Mouse (Mus musculus) neural tube, embryonic 11.5 days (tissue): Measurements from ENCODE around the gene Polr1c. TPM values are rescaled to one million over a fixed set of nuclear protein-coding genes. Genes with fewer than 3 reads are reported as not detected.

ENCODE experiments used
- ATAC-seq: fragments of 200-750 bp; cut with Nextera tagmentation; 2 replicates; pipeline ENCODE4 v1.8.0; 2017; ENCODE audit warnings: moderate number of reproducible peaks, mild to moderate bottlenecking, moderate TSS enrichment, moderate library complexity; ENCODE audit not compliant: insufficient read depth, low FRiP score, low TSS enrichment
- DNase-seq: peaks from one replicate; pipeline ENCODE4 v3.0.0-alpha.2; 2015; ENCODE audit warnings: low spot score
- H3K27ac ChIP-seq: fragments of 300-500 bp; sonication (generic); 2 replicates; pipeline ENCODE4 v1.5.1; 2014; ENCODE audit warnings: low read depth, mild to moderate bottlenecking, low read length
- H3K27me3 ChIP-seq: fragments of 300-500 bp; sonication (generic); 2 replicates; pipeline ENCODE4 v1.6.1; 2014; ENCODE audit warnings: mild to moderate bottlenecking, low read length, mixed read lengths; ENCODE audit not compliant: control insufficient read depth, insufficient read depth
- H3K36me3 ChIP-seq: fragments of 300-500 bp; sonication (generic); 2 replicates; pipeline ENCODE4 v1.6.1; 2014; ENCODE audit warnings: mild to moderate bottlenecking, low read length, moderate library complexity, mixed read lengths; ENCODE audit not compliant: control insufficient read depth, insufficient read depth
- H3K4me1 ChIP-seq: fragments of 300-500 bp; sonication (generic); 2 replicates; pipeline ENCODE4 v1.6.1; 2014; ENCODE audit warnings: low read length, mixed read lengths; ENCODE audit not compliant: control insufficient read depth, insufficient read depth
- H3K4me2 ChIP-seq: fragments of 300-500 bp; sonication (generic); 2 replicates; pipeline ENCODE4 v1.6.1; 2014; ENCODE audit warnings: low read depth, mild to moderate bottlenecking, moderate library complexity
- H3K4me3 ChIP-seq: fragments of 300-500 bp; sonication (generic); 2 replicates; pipeline ENCODE4 v1.5.1; 2014; ENCODE audit warnings: low read depth, low read length
- H3K9ac ChIP-seq: fragments of 300-500 bp; sonication (generic); 2 replicates; pipeline ENCODE4 v1.6.1; 2014; ENCODE audit warnings: mild to moderate bottlenecking, low read length
- H3K9me3 ChIP-seq: fragments of 300-500 bp; sonication (generic); 2 replicates; pipeline ENCODE4 v1.6.1; 2016; ENCODE audit warnings: low read length; ENCODE audit not compliant: control insufficient read depth
- WGBS: fragments of 180-500 bp; shearing (Covaris S2); extraction: QIAGEN DNeasy Blood & Tissue Kit; methylation state at CpG from one replicate; pipeline ENCODE4 v1.1.7; 2014; 5-methylcytosine and 5-hydroxymethylcytosine counted together
- polyA plus RNA-seq: library from polyadenylated mRNA; unstranded; fragments of >200 nt; fragmentation: Nextera tagmentation; extraction: Ambion mirVana; gene quantifications from 2 replicates; pipeline ENCODE4 v1.2.1, GENCODE M21; 2014

Polr1c gene
- polyA plus RNA-seq, 1 experiment from 2014 or later = 105 TPM

DNA sequence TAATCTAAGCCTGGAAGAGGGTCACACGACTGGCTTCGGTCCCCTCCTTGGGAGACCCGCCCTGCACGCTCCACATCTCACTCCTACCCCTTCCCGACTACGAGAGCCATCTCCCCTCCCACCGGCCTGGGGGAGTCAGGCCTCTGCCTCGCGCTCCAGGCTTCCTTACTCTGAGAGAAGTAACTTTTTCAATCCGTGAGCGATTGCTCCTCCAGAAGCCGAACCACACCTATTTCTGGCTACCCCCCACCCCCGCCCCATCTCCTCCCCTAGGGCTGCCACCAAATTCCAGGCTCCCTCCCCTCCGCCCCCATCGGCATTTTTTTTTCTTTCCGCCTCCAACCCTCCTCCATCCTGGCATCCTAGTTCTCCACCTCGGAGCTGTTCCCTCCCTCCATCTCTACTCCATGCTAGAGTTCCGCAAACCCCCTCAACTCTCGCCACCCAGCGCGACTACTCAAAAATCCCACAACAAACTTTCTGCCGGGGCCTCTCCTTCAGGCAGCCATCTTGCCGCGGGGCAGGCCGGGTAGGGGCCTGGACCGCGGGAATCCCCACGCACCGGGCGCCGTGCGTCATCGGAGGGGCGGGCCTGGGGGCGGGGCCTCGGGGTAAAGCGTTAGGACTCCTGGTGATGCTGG, 34.7 kb upstream of the Polr1c start, which contains the start of gene Tjap1:
Gene Tjap1 (minus strand): TSS at position 544 of the 641 bp plus-strand sequence.
- Histone ChIP-seq H3K9me3 (no peaks in the 10 kb centered on the region), H3K4me3 (peak within 1 kb of the TSS; percentile 76), H3K27ac (peak within 1 kb of the TSS; percentile 58; the same call in 1 of the 2 replicates), H3K4me1 (peaks cover 10% of the 10 kb centered on the region), H3K9ac (peak within 1 kb of the TSS; percentile 73), H3K4me2 (peak within 1 kb of the TSS; percentile 91), H3K36me3 (no peaks in the 10 kb centered on the region), H3K27me3 (no peaks in the 10 kb centered on the region)
- under 1% methylated on average over 37 of the region's 37 CpGs for WGBS
- DNase-seq = peak; percentile 94
- peak; percentile 92 for ATAC-seq

DNA sequence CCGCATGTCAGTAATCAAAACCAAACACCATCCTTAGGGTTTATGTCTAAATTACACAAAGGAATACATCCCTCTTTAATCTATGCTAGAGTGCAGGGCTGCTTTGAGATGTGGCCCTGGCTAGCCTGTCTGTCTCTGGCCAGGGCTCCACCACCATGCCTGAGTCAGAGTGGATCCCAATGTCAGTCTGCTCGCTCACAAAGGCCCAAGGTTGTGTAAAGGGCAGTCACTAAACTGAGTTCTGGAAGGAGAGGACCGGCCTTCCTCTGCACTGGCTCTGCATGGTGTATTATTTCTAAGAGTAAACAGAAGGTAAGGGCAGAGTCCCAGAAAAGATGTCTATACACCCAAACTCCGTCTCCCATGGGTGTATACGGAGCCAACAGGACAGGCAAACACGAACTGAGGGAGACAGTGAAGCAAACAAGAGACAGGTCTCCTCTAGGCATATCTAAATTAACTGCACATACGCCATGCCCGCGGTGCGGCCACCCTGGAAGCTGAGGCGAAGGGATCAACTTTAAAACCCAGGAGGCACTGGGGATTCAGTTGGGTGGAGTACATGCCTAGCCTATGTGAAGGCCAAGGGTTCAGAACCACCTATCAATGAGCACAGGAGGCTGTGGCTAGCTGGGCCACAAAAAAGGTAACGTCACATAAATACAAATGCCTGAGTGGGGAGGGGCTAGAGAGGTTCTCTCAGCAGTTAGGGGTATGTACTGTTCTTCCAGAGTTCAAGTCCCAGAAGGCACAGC, 30.3 kb upstream of the Polr1c start:
- Histone ChIP-seq H3K4me2 (no peak overlapping the region), H3K4me1 (peaks cover 10% of the 10 kb centered on the region), H3K36me3 (0 out of 2 replicates have a peak, but pooled peaks cover 2% of the 10 kb centered on the region), H3K27me3 (no peaks in the 10 kb centered on the region), H3K9me3 (no peaks in the 10 kb centered on the region), H3K9ac (no peak overlapping the region), H3K27ac (no peak overlapping the region), H3K4me3 (no peak overlapping the region)
- DNase-seq (no peak), ATAC-seq (no peak)
- 85% methylated on average over 12 of the region's 12 CpGs for WGBS

DNA sequence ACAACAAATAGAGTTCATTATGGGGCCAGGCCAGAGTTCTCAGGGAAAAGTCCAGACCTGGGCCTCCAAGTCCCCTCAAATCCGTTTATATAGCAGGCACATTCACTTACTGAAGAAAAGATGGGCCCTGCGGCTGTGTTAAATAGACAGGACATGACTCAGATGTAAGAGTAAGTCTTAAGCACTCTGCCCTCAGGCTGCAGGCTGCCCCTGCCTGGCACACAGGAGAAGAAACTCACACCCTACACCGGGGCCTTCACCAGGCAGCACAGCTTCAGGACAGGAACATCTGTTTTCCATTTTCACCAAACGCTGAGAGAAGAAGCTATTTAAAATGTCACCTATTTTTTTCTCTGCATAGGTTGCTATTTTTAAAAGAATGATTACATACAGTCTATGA, 29.7 kb upstream of the Polr1c start:
- no peak overlapping the region for H3K27ac ChIP-seq
- H3K9ac ChIP-seq = no peak overlapping the region
- H3K4me2 ChIP-seq = no peak overlapping the region
- H3K27me3 ChIP-seq = no peaks in the 10 kb centered on the region
- DNase-seq = peak; percentile 7
- H3K9me3 ChIP-seq = no peaks in the 10 kb centered on the region
- 61% methylated on average over 4 of the region's 4 CpGs for WGBS
- peaks cover 10% of the 10 kb centered on the region for H3K4me1 ChIP-seq
- no peak for ATAC-seq
- no peak overlapping the region for H3K4me3 ChIP-seq
- 0 out of 2 replicates have a peak, but pooled peaks cover 2% of the 10 kb centered on the region for H3K36me3 ChIP-seq

DNA sequence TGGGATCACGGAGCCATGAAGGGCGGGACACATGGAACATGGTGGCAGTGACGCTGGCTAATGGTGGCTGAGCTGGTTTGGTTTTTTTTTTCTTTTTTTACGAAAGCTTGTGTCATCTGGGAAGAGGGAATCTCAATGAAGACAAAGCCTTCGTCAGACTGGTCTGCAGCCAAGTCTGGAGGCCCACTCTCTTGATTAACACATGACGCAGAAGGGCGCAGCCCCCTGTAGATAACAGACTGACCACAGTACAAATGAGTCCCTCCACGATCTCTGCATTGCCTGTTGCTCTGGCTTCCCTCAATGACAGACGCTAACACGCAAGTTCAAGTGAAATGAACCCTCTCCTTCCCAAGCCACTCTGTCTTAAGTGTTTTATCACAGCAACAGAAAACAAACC, 27.7 kb upstream of the Polr1c start:
- ATAC-seq = no peak
- 92% methylated on average over 10 of the region's 10 CpGs for WGBS
- peaks cover 8% of the 10 kb centered on the region for H3K36me3 ChIP-seq

DNA sequence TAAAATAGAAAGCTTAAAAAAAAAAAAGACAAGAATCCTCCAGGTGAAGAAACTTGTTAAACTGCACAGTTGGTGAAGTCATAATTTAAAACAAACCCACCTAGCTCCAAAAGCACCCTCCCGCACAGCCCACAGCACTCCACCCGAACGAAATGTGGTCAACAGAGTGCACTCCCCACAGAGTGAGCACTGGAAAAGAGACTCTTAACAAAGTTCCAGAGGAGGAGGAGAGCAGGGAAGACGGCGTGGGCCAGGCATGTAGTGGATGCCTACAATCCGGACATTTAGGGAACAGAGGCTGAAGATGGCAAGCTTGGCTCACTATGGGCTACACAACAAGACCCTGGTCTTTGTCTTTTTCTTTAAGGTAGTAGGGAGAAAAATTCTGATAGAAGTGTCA, 27.2 kb upstream of the Polr1c start:
- no peak for ATAC-seq
- Histone ChIP-seq H3K4me2 (no peak overlapping the region), H3K4me3 (no peak overlapping the region), H3K9ac (no peak overlapping the region), H3K27me3 (no peaks in the 10 kb centered on the region), H3K9me3 (no peaks in the 10 kb centered on the region), H3K4me1 (no peaks in the 10 kb centered on the region), H3K27ac (no peak overlapping the region), H3K36me3 (peaks cover 11% of the 10 kb centered on the region)
- no peak for DNase-seq
- 89% methylated on average over 6 of the region's 6 CpGs for WGBS

More for the DNA sequence above, 27.7 kb upstream of the Polr1c start:
- no peaks in the 10 kb centered on the region for H3K4me1 ChIP-seq
- H3K4me3 ChIP-seq = no peak overlapping the region
- no peak for DNase-seq
- H3K4me2 ChIP-seq = no peak overlapping the region
- H3K9ac ChIP-seq = no peak overlapping the region
- no peaks in the 10 kb centered on the region for H3K27me3 ChIP-seq
- H3K27ac ChIP-seq = no peak overlapping the region
- no peaks in the 10 kb centered on the region for H3K9me3 ChIP-seq

DNA sequence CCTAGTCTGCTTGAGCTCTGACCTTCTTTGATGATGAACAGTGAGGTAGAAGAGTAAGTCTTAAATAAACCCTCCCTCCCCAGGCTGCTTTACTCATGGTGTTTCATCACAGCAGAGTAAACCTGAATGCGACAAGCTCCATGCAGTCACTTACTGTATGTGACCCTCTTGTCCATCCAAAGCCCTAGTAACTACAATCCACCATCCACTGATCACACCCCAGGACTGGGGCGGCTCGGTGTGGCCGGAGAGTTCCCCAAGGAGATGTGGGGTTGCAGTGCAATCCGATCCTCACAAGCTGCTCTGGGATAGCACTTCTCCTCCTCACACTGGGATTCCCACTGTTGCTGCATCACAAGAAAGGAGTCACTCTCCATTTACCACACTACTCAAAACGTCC, 26.6 kb upstream of the Polr1c start:
- Histone ChIP-seq H3K36me3 (peaks cover 11% of the 10 kb centered on the region), H3K27ac (no peak overlapping the region), H3K27me3 (no peaks in the 10 kb centered on the region), H3K4me1 (no peaks in the 10 kb centered on the region), H3K4me3 (no peak overlapping the region), H3K9me3 (no peaks in the 10 kb centered on the region), H3K9ac (no peak overlapping the region), H3K4me2 (no peak overlapping the region)
- WGBS = 68% methylated on average over 6 of the region's 6 CpGs
- no peak for ATAC-seq
- peak; percentile 4 for DNase-seq

DNA sequence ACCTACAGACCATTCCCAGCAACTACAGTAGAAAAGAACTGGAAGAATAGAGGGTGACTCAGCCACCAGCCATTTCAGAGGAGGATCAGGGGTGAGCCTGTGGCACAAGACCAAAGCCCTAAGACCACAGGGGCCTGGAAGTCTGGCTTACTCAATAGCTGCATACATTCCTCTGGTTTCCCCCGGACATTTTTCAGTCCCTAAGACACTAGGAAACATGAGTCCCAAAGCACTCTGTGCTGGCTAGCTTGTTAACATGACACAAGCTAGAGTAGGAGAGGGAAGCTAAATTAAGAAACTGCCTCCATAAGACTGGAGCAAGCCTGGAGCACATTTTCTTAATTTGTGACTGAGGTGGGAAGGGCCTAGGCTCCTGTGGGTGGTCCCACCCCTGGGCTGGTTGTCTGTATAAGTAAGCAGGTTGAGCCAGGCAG, 26.0 kb upstream of the Polr1c start:
- H3K9me3 ChIP-seq = no peaks in the 10 kb centered on the region
- H3K4me2 ChIP-seq = no peak overlapping the region
- ATAC-seq (no peak), DNase-seq (peak; percentile 5)
- H3K4me3 ChIP-seq = no peak overlapping the region
- no peak overlapping the region for H3K27ac ChIP-seq
- H3K9ac ChIP-seq = no peak overlapping the region
- no peaks in the 10 kb centered on the region for H3K4me1 ChIP-seq
- 74% methylated on average over 1 of the region's 1 CpGs for WGBS
- H3K36me3 ChIP-seq = peaks cover 14% of the 10 kb centered on the region
- no peaks in the 10 kb centered on the region for H3K27me3 ChIP-seq

DNA sequence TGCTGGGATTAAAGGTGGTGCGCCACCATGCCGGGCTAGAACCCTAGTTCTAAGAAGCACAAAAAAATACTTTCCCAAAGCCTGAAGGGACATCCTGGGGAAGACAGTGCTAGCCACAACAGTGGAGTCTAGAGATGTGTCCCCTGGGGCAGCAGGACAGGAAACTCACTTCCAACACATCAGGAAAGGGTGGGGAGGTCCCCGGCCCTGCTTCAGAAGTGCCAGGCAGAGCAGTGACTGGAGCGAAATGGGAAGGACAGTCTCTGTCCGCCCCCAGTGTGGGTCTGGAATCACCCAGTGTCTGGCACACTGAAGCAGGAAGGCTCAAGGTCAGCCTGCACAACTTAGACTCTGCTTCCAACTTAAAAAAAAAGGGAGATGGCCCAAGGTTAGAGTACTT, 24.8 kb upstream of the Polr1c start:
- Histone ChIP-seq H3K4me2 (no peak overlapping the region), H3K36me3 (peaks cover 14% of the 10 kb centered on the region), H3K4me1 (no peaks in the 10 kb centered on the region), H3K9me3 (no peaks in the 10 kb centered on the region), H3K4me3 (no peak overlapping the region), H3K27ac (no peak overlapping the region), H3K9ac (no peak overlapping the region), H3K27me3 (no peaks in the 10 kb centered on the region)
- DNase-seq (peak; percentile 9), ATAC-seq (no peak)
- 87% methylated on average over 5 of the region's 5 CpGs for WGBS

DNA sequence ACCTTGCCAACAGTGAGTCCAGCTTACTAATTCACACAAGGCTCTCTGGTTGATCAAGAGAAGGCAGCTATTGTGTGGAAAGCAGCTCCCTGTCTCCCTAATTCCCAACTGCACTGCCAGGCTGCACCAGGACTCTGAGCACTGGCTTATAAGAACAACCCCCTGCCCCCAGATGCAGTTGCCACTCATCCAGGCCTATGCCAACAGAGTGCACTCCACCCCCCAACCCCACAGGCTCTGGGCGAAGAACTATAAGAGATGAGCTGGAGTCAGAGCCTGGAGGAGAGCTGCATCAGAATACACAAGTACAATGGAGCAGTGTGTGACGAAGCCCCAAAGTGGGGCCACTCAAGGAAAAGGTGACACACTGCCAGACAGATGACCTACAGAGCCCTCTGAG, 24.2 kb upstream of the Polr1c start:
- Histone ChIP-seq H3K4me1 (no peaks in the 10 kb centered on the region), H3K36me3 (peaks cover 14% of the 10 kb centered on the region), H3K9me3 (no peaks in the 10 kb centered on the region), H3K27me3 (no peaks in the 10 kb centered on the region), H3K27ac (no peak overlapping the region), H3K9ac (no peak overlapping the region), H3K4me2 (no peak overlapping the region), H3K4me3 (no peak overlapping the region)
- 90% methylated on average over 2 of the region's 2 CpGs for WGBS
- no peak for ATAC-seq
- DNase-seq = no peak
